Mouse (Mus musculus) olfactory bulb, adult 2 months (tissue): ENCODE results near the gene Isg20l2.

Experiments used
- CTCF ChIP-seq: fragments of 200-500 bp; IDR thresholded peaks from 2 replicates; pipeline ENCODE4 v1.5.1; 2012; ENCODE audit warnings: low read depth, mild to moderate bottlenecking, low read length, moderate library complexity; ENCODE audit not compliant: insufficient read depth
- POLR2A ChIP-seq: fragments of 200-500 bp; IDR thresholded peaks from 2 replicates; pipeline ENCODE4 v1.6.1; 2012; ENCODE audit warnings: mild to moderate bottlenecking, low read depth, low read length, moderate library complexity; ENCODE audit not compliant: insufficient read depth

DNA sequence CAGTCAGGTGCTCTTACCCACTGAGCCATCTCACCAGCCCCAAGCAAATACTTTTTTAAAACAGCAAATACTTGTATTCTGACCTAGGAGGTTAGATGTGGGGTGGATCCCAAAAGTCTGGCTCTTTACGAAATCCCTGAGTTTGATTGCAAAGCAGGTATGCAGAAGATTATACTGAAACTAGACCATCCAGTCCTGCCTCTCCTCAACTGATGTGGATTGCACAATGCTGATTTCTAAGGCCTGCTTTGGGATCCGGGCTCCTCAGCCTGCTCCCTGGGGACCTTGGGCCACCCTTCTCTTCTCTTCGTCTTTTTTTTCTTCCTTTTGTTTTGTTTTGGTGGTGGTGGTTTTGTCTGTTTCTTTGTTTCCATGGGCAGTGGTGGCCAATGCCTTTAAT lies 38.6 kb upstream of the Isg20l2 start:
- no peak for TF ChIP-seq CTCF
- TF ChIP-seq POLR2A = no peak
